Mouse (Mus musculus) liver, postnatal 0 days (tissue): ENCODE results near the gene Prkar1a.

Experiments
- CTCF ChIP-seq: sonication (generic); IDR thresholded peaks from 2 replicates; pipeline ENCODE4 v1.5.1; 2016; ENCODE audit warnings: antibody characterized with exemption, low read depth
- EP300 ChIP-seq: IDR thresholded peaks from 2 replicates; pipeline ENCODE4 v1.6.1; 2016; ENCODE audit warnings: antibody characterized with exemption, low read depth, mild to moderate bottlenecking

- TF ChIP-seq CTCF, result no peak
- TF ChIP-seq EP300, result no peak
Measured at GRCm38 (mm10) chr11:109673741-109674140, 24.5 kb downstream of the Prkar1a start.
